Mouse (Mus musculus): ENCODE measurements around the gene Llgl2. TPM values are rescaled to one million over a fixed set of nuclear protein-coding genes. Genes with fewer than 3 reads are reported as not detected.

The Llgl2 gene
- total RNA-seq, 2 experiments from 2014 or later: 0.34 to 5.4 TPM

DNA sequence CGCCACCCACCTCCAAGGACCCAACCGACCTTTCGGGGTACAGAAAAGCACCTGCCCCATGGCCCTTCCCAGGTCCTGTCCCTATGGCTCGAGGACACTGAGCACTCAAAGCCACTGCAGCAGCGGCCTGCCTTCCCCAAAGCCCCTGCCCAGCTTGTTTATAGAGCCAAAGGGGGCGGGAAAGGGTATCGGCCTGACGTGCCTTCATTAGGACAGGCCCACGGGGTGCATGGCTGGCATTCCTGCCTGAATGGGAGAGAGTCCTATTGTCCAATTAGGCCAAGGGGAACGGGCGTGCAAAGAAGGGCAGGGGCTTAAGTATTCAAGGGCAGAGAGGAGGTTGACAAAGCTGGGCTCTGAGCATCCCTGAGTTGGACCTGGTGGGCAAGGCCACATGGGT lies 15.9 kb upstream of the Llgl2 start:
- ATAC-seq (replicated peaks; ENCODE audit: low FRiP score, poor library complexity, severe bottlenecking): no peak

GRCm38 (mm10) chr11:115808696-115809310 lies 15.0 kb upstream of the Llgl2 start:
- no peak for ATAC-seq (replicated peaks; ENCODE audit: low FRiP score, poor library complexity, severe bottlenecking)

GRCm38 (mm10) chr11:115809311-115809781 lies 14.5 kb upstream of the Llgl2 start:
- no peak for ATAC-seq (replicated peaks; ENCODE audit: low FRiP score, poor library complexity, severe bottlenecking)

- no peak for ATAC-seq (replicated peaks; ENCODE audit: low FRiP score, poor library complexity, severe bottlenecking)
These were observed 13.5 kb upstream of the Llgl2 start for GRCm38 (mm10) chr11:115810377-115810776.

DNA sequence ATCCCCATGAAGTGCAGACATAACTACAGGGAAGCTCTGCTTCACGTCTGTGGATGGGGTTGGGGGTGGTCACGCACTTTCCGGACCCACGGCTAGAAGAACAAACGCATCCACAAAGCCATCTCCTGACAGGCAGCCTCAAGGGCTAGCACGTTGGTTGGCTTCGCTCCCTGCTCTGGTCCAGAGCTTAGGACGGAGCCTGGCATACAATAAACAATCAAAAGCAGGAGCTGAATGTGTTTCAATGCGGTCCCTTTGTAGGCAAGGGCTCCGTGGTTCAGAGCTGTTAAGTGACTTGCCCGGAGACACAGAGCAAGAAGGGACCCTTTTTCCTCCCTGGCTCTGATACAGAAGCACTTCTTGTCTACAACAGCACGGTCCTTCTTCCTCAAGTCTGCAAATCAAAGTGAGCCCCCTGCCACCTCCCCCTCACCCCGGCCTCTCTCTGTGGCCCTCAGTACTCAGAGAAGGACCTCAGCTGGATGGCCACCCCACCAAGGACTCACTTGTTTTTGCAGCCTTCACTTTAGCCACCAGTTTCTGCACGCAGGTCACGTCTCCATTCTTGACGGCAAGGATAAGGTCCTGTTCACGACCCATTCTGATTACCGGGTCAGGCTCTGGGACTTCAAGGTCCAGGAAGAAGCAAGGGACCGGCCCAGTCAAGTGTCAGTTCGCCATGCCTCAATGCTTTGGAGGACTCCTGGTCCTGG lies 12.3 kb upstream of the Llgl2 start:
- no peak for ATAC-seq (replicated peaks; ENCODE audit: low FRiP score, poor library complexity, severe bottlenecking)

DNA sequence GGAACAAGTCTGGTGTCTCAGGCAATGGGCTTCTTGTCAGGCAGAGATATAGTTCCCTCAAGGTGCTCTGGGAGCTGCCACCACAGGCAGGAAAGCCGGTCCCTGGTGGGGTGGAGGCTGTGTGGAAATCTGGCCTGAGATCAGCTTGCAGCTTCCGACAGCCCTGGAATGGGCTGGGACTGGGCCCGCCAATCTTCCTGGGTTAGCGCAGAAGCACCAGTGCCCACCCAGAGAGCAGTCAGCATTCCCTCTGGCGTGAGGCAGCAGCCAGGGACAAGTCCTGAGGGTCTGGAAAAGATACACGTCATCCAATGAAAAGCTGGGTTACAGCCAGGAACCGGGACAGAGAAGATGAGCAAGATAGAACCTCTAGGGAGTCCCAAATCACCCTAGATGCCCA lies 11.8 kb upstream of the Llgl2 start:
- ATAC-seq (replicated peaks; ENCODE audit: low FRiP score, poor library complexity, severe bottlenecking): no peak

DNA sequence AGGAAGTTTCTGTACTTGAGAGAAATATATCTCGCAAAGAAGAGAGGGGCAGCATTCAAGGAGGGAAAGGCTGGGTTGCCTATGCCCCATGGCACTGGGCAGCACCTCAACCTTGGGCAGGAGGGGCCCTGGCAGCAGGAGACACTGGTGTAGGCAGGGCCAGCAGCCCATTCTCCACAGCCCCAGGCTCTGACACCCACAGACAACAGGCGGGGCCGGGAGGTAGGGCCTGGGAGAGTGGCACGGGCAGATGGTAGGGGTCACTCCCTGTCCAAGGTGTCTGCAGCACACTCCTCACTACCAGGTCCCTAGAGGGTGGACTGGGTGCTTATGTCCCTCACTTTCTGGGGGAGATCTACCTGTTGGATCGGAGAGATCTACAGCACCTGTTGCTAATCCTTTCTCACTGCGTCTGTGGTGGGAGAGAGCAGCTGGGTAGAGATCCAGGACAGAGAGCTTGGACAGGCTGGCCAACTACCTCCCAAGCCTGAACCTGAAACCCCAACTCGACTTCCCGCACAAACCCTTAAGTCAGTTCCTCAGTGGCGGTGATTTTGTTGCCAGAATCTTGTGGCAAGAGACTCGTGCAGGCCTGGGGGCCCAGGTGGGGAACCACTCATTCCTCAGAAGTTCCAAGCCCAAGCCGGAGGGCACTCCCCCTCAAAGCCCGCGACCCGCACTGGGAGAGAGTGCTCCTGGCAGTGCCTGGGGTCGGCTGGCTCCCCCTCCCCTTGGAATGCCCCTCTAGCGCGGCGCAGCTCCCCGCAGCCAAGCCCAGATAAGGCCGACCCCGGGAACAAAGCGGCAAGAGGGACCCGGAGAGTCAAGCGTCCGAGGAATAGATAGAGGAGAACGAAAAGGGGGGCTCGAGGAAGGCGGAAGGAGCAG lies 11.1 kb upstream of the Llgl2 start:
- ATAC-seq (replicated peaks; ENCODE audit: low FRiP score, poor library complexity, severe bottlenecking): 0 out of 2 replicates have a peak, but pooled peaks have one; percentile 1

DNA sequence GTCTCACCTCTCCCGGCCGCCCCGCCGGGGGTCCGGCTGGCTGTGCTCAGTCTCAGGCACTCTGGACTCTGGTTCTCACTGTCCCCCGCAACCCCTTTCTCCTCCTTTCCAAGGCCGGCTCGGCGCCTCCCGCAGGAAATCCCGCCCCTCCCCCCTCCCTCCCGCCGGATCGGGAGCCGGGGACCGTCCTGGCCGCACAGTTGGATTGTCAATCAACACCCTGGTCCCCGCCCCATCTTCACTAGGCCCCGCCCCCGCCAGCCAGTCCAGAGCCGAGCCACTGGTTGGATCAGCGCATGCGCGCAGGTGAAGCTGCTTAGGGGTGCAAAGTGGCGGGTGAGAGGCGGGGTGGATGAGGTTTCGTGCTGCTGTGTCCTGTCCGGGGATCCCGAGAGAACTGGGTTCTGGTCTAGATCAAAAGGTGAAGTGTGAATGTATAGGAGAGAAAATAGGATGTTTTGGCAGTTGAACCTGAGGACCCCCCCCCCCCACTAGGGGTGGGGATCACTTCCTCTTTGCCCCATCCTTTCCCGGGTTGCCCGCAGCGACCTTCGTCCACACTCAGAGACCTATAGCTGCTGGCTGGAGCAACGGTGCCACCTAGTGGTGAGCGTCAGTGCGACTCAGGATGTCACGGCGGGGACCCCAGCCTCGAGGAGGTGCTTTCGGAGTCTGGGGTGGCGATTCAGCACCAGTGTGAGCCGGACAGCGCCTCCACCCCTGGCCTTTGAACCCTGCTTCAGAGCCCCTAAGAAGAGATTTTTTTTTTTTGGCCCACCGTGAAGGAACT lies 10.1 kb upstream of the Llgl2 start, which contains the start of gene Caskin2:
Gene Caskin2, minus strand, starts transcription at position 133 of the 790 bp plus-strand sequence.
- ATAC-seq (replicated peaks; ENCODE audit: low FRiP score, poor library complexity, severe bottlenecking): peak; percentile 78

- ATAC-seq (replicated peaks; ENCODE audit: low FRiP score, poor library complexity, severe bottlenecking): peak; percentile 65
These were observed 9.0 kb upstream of the Llgl2 start, which contains the start of gene Tsen54 for GRCm38 (mm10) chr11:115814605-115815450. Gene Tsen54 (plus strand): TSS chr11:115814724.

DNA sequence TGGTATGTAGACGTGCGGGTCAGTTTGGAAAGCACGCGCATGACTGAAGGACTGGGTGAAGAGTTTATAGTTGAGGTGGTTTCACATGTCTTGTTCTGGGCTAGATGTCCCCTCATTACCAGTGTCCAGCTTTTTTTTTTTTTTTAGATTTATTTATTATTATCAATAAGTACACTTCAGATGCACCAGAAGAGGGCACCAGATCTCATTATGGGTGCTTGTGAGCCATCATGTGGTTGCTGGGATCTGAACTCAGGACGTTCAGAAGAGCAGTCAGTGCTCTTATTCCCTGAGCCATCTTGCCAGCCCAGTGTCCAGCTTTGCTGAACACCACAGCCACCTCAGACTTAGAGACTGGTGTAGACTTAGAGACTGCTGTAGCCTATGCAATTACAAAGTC lies 6.5 kb upstream of the Llgl2 start:
- ATAC-seq (replicated peaks; ENCODE audit: low FRiP score, poor library complexity, severe bottlenecking): no peak

GRCm38 (mm10) chr11:115819915-115820623 lies 3.8 kb upstream of the Llgl2 start:
- no peak for ATAC-seq (replicated peaks; ENCODE audit: low FRiP score, poor library complexity, severe bottlenecking)

- no peak for ATAC-seq (replicated peaks; ENCODE audit: low FRiP score, poor library complexity, severe bottlenecking)
These were observed 2.8 kb upstream of the Llgl2 start for GRCm38 (mm10) chr11:115821001-115821400.

- ATAC-seq (replicated peaks; ENCODE audit: low FRiP score, poor library complexity, severe bottlenecking): no peak
These were observed 964 bp downstream of the Llgl2 start for GRCm38 (mm10) chr11:115824813-115825212.

GRCm38 (mm10) chr11:115826487-115826886 lies 2.6 kb downstream of the Llgl2 start:
- ATAC-seq (replicated peaks; ENCODE audit: low FRiP score, poor library complexity, severe bottlenecking): no peak

DNA sequence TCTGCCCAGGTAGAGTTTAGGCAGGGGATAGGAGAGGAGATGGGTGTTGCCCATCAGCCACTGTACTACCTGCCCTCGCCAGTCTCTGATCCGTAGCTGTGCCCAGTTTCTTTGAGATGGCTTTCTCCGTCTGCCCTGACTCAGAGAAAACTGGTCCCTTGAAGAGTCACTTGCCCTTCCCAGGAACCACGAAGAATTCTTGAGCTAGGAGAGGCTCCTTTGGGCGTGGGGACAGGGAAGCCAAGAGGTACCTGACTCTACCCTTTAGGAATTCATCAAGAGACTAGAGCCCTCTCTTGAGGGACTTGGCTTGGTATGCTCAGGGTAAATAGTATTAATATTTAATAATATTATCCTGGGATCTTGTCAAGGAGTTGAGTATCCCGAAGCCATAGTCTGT lies 3.8 kb downstream of the Llgl2 start:
- ATAC-seq (replicated peaks; ENCODE audit: low FRiP score, poor library complexity, severe bottlenecking): no peak

- ATAC-seq (replicated peaks; ENCODE audit: low FRiP score, poor library complexity, severe bottlenecking): no peak
These were observed 5.2 kb downstream of the Llgl2 start for GRCm38 (mm10) chr11:115829036-115829435.

- ATAC-seq (replicated peaks; ENCODE audit: low FRiP score, poor library complexity, severe bottlenecking): no peak
These were observed 6.9 kb downstream of the Llgl2 start for GRCm38 (mm10) chr11:115830550-115831325.
